Mouse (Mus musculus): ENCODE measurements at regions not wholly inside any gene's neighbourhood (a gene's known extent, or its start where the extent isn't known, plus 50 kb on each side); places are given as distances from the start of the nearest gene placed in this dataset.

GRCm38 (mm10) chr2:137732410-137732809 is 524.0 kb upstream of the Btbd3 start:
- Histone ChIP-seq H3K27me3 (ENCODE audit: control insufficient read depth, insufficient read depth, low read length) (no peaks in the 10 kb centered on the region), H3K9ac (replicated peaks; ENCODE audit: low read depth, low read length) (no peak overlapping the region), H3K9me3 (ENCODE audit: control insufficient read depth, low read depth, low read length) (no peaks in the 10 kb centered on the region), H3K4me2 (replicated peaks; ENCODE audit: low read depth, low read length) (no peak overlapping the region), H3K4me1 (ENCODE audit: control insufficient read depth, insufficient read depth, low read length) (no peaks in the 10 kb centered on the region), H3K27ac (ENCODE audit: low read length) (no peak overlapping the region), H3K4me3 (ENCODE audit: low read depth, low read length) (no peak overlapping the region), H3K36me3 (ENCODE audit: control insufficient read depth, insufficient read depth, low read length) (no peaks in the 10 kb centered on the region)
- no peak for ATAC-seq (ENCODE audit: insufficient number of reproducible peaks, insufficient read depth, low FRiP score, low read depth)
- WGBS = 6% methylated on average over 2 of the region's 2 CpGs

- Histone ChIP-seq H3K4me3 (ENCODE audit: low read depth, low read length) (no peak overlapping the region), H3K27ac (ENCODE audit: low read length) (no peak overlapping the region), H3K9me3 (ENCODE audit: control insufficient read depth, low read depth, low read length) (no peaks in the 10 kb centered on the region), H3K4me2 (replicated peaks; ENCODE audit: low read depth, low read length) (no peak overlapping the region), H3K4me1 (ENCODE audit: control insufficient read depth, insufficient read depth, low read length) (no peaks in the 10 kb centered on the region), H3K9ac (replicated peaks; ENCODE audit: low read depth, low read length) (no peak overlapping the region), H3K27me3 (ENCODE audit: control insufficient read depth, insufficient read depth, low read length) (no peaks in the 10 kb centered on the region), H3K36me3 (ENCODE audit: control insufficient read depth, insufficient read depth, low read length) (no peaks in the 10 kb centered on the region)
- 83% methylated on average over 12 of the region's 12 CpGs for WGBS
- ATAC-seq (ENCODE audit: insufficient number of reproducible peaks, insufficient read depth, low FRiP score, low read depth) = no peak
Observed at GRCm38 (mm10) chr2:137730472-137730931, 525.9 kb upstream of the Btbd3 start.

- no peak overlapping the region for H3K4me3 ChIP-seq (ENCODE audit: low read depth, low read length)
- ATAC-seq (ENCODE audit: insufficient number of reproducible peaks, insufficient read depth, low FRiP score, low read depth) = no peak
- H3K9ac ChIP-seq (replicated peaks; ENCODE audit: low read depth, low read length) = no peak overlapping the region
- no peaks in the 10 kb centered on the region for H3K4me1 ChIP-seq (ENCODE audit: control insufficient read depth, insufficient read depth, low read length)
- no peaks in the 10 kb centered on the region for H3K27me3 ChIP-seq (ENCODE audit: control insufficient read depth, insufficient read depth, low read length)
- H3K36me3 ChIP-seq (ENCODE audit: control insufficient read depth, insufficient read depth, low read length) = no peaks in the 10 kb centered on the region
- no peaks in the 10 kb centered on the region for H3K9me3 ChIP-seq (ENCODE audit: control insufficient read depth, low read depth, low read length)
- H3K4me2 ChIP-seq (replicated peaks; ENCODE audit: low read depth, low read length) = no peak overlapping the region
- no peak overlapping the region for H3K27ac ChIP-seq (ENCODE audit: low read length)
- 74% methylated on average over 6 of the region's 6 CpGs for WGBS
Observed at GRCm38 (mm10) chr2:137729871-137730270, 526.5 kb upstream of the Btbd3 start.

GRCm38 (mm10) chr2:137729207-137729606 is 527.2 kb upstream of the Btbd3 start:
- no peaks in the 10 kb centered on the region for H3K27me3 ChIP-seq (ENCODE audit: control insufficient read depth, insufficient read depth, low read length)
- H3K27ac ChIP-seq (ENCODE audit: low read length) = no peak overlapping the region
- H3K9me3 ChIP-seq (ENCODE audit: control insufficient read depth, low read depth, low read length) = no peaks in the 10 kb centered on the region
- no peaks in the 10 kb centered on the region for H3K4me1 ChIP-seq (ENCODE audit: control insufficient read depth, insufficient read depth, low read length)
- WGBS = 14% methylated on average over 4 of the region's 4 CpGs
- H3K36me3 ChIP-seq (ENCODE audit: control insufficient read depth, insufficient read depth, low read length) = no peaks in the 10 kb centered on the region
- no peak for ATAC-seq (ENCODE audit: insufficient number of reproducible peaks, insufficient read depth, low FRiP score, low read depth)
- no peak overlapping the region for H3K4me3 ChIP-seq (ENCODE audit: low read depth, low read length)
- no peak overlapping the region for H3K4me2 ChIP-seq (replicated peaks; ENCODE audit: low read depth, low read length)
- no peak overlapping the region for H3K9ac ChIP-seq (replicated peaks; ENCODE audit: low read depth, low read length)

GRCm38 (mm10) chr2:137723651-137724050 is 532.7 kb upstream of the Btbd3 start:
- no peak overlapping the region for H3K4me2 ChIP-seq (replicated peaks; ENCODE audit: low read depth, low read length)
- no peak overlapping the region for H3K9ac ChIP-seq (replicated peaks; ENCODE audit: low read depth, low read length)
- 86% methylated on average over 1 of the region's 1 CpGs for WGBS
- H3K4me1 ChIP-seq (ENCODE audit: control insufficient read depth, insufficient read depth, low read length) = no peaks in the 10 kb centered on the region
- H3K27ac ChIP-seq (ENCODE audit: low read length) = no peak overlapping the region
- H3K27me3 ChIP-seq (ENCODE audit: control insufficient read depth, insufficient read depth, low read length) = no peaks in the 10 kb centered on the region
- no peaks in the 10 kb centered on the region for H3K9me3 ChIP-seq (ENCODE audit: control insufficient read depth, low read depth, low read length)
- ATAC-seq (ENCODE audit: insufficient number of reproducible peaks, insufficient read depth, low FRiP score, low read depth) = no peak
- H3K36me3 ChIP-seq (ENCODE audit: control insufficient read depth, insufficient read depth, low read length) = no peaks in the 10 kb centered on the region
- H3K4me3 ChIP-seq (ENCODE audit: low read depth, low read length) = no peak overlapping the region

- H3K4me2 ChIP-seq (replicated peaks; ENCODE audit: low read depth, low read length) = no peak overlapping the region
- 64% methylated on average over 7 of the region's 7 CpGs for WGBS
- ATAC-seq (ENCODE audit: insufficient number of reproducible peaks, insufficient read depth, low FRiP score, low read depth) = no peak
- no peak overlapping the region for H3K9ac ChIP-seq (replicated peaks; ENCODE audit: low read depth, low read length)
- no peaks in the 10 kb centered on the region for H3K9me3 ChIP-seq (ENCODE audit: control insufficient read depth, low read depth, low read length)
- H3K27me3 ChIP-seq (ENCODE audit: control insufficient read depth, insufficient read depth, low read length) = no peaks in the 10 kb centered on the region
- H3K36me3 ChIP-seq (ENCODE audit: control insufficient read depth, insufficient read depth, low read length) = no peaks in the 10 kb centered on the region
- H3K27ac ChIP-seq (ENCODE audit: low read length) = no peak overlapping the region
- H3K4me3 ChIP-seq (ENCODE audit: low read depth, low read length) = no peak overlapping the region
- no peaks in the 10 kb centered on the region for H3K4me1 ChIP-seq (ENCODE audit: control insufficient read depth, insufficient read depth, low read length)
Observed at GRCm38 (mm10) chr2:137721767-137722424, 534.5 kb upstream of the Btbd3 start.

- Histone ChIP-seq H3K9ac (replicated peaks; ENCODE audit: low read depth, low read length) (no peak overlapping the region), H3K4me2 (replicated peaks; ENCODE audit: low read depth, low read length) (no peak overlapping the region), H3K9me3 (ENCODE audit: control insufficient read depth, low read depth, low read length) (no peaks in the 10 kb centered on the region), H3K4me3 (ENCODE audit: low read depth, low read length) (no peak overlapping the region), H3K36me3 (ENCODE audit: control insufficient read depth, insufficient read depth, low read length) (no peaks in the 10 kb centered on the region), H3K27me3 (ENCODE audit: control insufficient read depth, insufficient read depth, low read length) (no peaks in the 10 kb centered on the region), H3K4me1 (ENCODE audit: control insufficient read depth, insufficient read depth, low read length) (no peaks in the 10 kb centered on the region), H3K27ac (ENCODE audit: low read length) (no peak overlapping the region)
- peak; percentile 74 for ATAC-seq (ENCODE audit: insufficient number of reproducible peaks, insufficient read depth, low FRiP score, low read depth)
- 85% methylated on average over 2 of the region's 2 CpGs for WGBS
Observed at GRCm38 (mm10) chr2:137715891-137716290, 540.5 kb upstream of the Btbd3 start.

GRCm38 (mm10) chr2:137706528-137706988 is 549.8 kb upstream of the Btbd3 start:
- H3K4me2 ChIP-seq (replicated peaks; ENCODE audit: low read depth, low read length) = no peak overlapping the region
- H3K9ac ChIP-seq (replicated peaks; ENCODE audit: low read depth, low read length) = no peak overlapping the region
- no peaks in the 10 kb centered on the region for H3K27me3 ChIP-seq (ENCODE audit: control insufficient read depth, insufficient read depth, low read length)
- no peaks in the 10 kb centered on the region for H3K36me3 ChIP-seq (ENCODE audit: control insufficient read depth, insufficient read depth, low read length)
- H3K9me3 ChIP-seq (ENCODE audit: control insufficient read depth, low read depth, low read length) = no peaks in the 10 kb centered on the region
- WGBS = 11% methylated on average over 4 of the region's 4 CpGs
- no peak overlapping the region for H3K4me3 ChIP-seq (ENCODE audit: low read depth, low read length)
- H3K4me1 ChIP-seq (ENCODE audit: control insufficient read depth, insufficient read depth, low read length) = no peaks in the 10 kb centered on the region
- no peak overlapping the region for H3K27ac ChIP-seq (ENCODE audit: low read length)
- no peak for ATAC-seq (ENCODE audit: insufficient number of reproducible peaks, insufficient read depth, low FRiP score, low read depth)
